Mouse (Mus musculus) adrenal gland, adult 8-10 months (tissue): Measurements from ENCODE around the gene Tcf3. TPM values are rescaled to one million over a fixed set of nuclear protein-coding genes. Genes with fewer than 3 reads are reported as not detected.

Source experiments
- DNase-seq: peaks from one replicate; pipeline ENCODE4 v3.0.0; 2022
- total RNA-seq, 4 experiments: library from RNA; stranded (reverse); gene quantifications; 2 replicates each; pipeline ENCODE4 v1.2.4; 2022

Tcf3 gene
- total RNA-seq, result 10 to 100 TPM; 56.7 to 75.7 (median 66.8) TPM

DNA sequence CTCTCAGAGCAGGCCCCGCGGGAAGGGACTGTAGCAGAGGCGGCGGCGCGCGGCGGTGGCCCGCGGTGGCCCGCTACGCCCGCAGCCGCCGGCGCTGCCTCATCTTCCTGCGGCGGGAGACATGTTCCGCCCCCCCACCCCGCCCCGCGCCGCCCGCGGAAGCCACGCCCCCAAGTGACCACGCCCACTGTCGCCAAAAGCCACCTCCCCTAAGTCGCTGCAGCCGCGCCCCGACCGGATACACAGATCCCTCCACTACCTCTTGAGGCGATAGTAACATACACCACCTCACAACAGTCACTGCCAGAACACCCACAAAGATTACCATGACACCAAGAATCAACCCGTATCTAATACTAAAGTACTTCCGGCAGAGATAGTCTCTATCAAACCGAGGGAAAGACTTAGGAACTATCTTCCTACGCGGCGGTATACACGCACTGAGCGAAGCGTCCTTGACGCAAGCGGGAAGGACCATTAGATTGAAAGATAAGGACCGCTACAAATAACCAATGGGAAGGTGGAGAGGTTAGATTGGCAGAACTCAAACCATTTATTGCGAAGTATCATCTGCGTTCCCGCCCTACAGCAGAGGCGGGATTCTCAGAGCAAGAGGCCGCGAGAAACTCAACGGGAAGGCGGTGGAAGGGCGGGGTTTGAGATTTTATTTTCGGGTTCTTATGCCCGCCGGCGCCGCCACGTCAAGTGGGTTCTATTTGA, at the start of gene Tcf3:
Gene Tcf3, minus strand, starts transcription at position 135 of the 720 bp plus-strand sequence.
- DNase-seq, result peak; percentile 96

DNA sequence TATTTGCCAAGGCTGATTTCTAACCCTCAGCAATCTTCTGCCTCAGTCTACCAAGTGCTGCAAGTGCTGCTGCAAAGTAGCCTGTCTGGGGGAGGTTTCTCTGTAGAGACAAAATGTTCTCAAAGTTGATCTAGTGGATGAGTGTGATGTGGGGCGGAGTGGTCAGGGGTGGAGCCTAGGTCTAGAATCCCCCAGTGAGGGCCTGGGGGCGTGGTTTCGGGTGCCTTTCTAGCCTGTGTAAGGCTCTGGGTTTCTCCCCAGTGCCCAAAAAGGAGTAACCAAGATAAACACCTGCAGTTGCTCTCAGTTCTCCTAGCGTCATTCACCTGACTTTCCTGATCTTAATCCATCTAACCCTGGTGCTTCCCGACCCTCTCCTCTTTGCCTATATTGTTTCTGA, 47.6 kb upstream of the Tcf3 start:
- no peak for DNase-seq

DNA sequence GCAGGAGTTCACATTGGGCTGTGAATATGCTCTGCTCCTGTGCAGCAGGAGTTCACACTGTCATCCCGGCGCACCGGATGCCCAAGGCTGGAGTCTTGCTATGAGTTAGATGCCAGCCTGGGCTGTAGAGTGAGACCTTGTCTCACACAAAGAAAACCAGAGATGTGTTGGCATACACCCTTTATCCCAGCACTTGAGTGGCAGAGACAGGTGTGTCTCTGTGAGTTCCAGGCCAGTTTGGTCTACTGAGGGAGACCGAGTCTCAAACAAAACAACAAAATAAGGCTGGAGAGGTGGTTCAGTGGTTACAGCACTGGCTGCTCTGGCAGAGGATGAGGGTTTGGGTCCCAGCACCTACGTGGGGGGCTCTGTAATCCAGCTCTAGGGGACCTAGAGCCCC, 45.1 kb upstream of the Tcf3 start:
- DNase-seq, result no peak

DNA sequence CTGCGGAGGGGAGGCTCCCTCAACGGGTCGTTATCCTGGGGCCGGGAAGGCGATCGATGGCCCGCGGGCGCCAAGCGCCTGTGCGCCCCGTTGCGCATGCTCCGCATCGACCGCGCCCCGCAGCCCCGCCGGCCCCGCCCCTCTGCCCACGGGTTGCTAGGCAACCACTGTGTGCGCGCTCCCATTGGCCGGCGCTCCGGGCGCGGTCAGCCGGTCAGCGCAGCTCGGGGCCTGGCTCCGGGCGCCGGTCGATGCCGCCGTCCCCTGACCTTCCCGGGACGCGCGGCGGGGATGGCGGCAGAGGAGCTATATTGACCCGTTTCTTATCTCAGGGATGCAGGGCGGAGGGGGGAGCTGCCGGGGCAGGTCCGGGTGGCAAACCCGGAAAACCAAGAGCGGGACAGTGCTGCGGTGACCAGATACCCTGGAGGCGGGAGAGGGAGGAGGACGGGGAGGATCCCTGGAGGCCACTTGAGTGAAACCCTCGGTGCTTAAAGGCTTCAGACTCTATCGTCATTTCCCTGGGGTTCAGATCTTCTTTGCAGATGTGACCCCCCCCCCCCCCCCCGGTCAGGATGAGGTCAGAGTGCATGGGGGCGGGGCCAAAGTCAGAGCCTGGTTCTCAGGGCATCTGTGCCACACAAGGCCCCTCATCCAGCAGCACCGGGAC, 42.0 kb upstream of the Tcf3 start:
- peak; percentile 72 for DNase-seq

DNA sequence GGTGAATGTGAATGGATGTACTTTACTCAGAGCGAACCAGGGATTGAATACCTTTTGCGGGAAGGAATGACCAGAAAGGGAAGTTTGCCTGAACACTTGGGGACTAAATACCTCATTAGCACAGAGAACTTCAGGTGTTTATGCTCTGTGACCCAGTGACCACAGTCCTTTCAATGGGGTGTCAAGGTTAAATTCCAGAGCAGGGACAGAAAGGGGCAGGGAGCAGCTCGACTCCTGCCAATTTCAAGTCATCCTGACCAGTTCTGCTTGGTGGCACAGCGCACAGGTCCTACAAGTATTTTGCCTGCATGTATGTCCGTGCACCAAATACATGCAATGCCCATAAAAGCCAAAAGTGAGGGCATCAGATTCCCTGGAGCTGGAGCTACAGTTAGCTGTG, 31.6 kb upstream of the Tcf3 start:
- DNase-seq, result no peak

DNA sequence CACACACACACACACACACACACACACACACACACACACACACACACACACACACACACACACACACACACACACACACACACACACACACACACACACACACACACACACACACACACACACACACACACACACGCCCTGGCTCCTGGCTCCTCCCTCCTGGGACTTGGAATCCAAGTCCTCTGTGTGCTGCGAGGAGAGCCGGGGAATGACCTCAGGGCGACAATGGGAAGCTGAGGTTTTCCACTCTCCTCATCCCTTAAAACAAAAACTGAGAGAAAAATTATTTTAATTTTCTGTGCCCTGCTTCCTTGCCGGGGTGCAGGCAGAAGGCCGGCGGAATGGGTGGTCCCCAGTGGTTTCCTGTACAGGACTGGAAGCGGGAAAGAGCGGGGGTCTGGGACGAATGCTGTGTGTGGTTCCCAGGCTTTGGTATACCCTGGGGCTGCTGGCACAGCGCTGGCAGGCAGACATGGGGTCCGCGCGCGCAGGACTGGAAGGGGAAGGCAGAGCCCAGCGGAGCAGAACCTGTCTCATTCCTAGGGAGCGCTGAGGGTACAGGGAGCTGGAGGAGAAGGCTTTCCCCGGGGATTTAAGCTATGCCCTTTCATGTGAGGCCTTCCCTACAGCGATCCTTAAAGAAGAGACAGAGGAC, 31.1 kb upstream of the Tcf3 start:
- DNase-seq, result no peak

DNA sequence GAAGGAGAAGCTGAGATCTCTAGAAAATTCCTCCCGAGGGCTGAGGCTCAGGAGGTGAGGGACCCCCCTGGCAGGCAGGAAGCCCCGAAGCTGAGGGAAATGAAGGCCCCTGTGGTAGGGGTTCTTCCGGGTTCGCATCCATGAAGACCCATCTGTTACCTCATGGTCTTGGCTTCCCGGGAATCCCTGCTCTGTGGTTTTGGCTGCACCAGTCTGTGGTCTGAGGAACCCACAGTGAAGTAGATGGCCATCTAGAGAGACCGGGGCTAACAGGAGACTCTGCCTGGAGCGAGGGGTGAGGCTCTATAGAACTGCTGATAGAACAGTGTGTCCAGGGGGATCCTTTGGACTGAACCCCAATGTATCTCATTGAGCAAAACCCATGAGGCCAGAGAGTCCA, 27.9 kb upstream of the Tcf3 start:
- DNase-seq, result no peak

DNA sequence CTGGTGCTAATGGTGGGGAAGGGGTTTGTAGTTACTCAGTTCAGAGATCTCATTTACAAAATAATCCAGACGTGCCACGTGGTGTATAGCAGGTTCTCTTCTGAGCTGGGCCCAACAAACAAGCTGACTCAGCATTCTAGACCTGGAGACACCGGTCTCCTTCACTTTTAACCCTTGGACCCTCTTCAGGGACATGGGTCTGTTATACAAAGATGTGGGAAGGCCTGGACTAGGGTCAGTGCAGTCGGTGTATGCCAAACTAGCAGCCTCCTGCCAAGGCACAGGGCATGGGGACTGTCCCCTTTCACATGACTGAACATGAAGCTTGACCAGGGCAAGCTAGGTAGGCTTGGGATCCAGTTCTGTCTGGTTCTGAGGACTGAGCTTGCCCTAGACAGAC, 26.9 kb upstream of the Tcf3 start:
- DNase-seq, result no peak

DNA sequence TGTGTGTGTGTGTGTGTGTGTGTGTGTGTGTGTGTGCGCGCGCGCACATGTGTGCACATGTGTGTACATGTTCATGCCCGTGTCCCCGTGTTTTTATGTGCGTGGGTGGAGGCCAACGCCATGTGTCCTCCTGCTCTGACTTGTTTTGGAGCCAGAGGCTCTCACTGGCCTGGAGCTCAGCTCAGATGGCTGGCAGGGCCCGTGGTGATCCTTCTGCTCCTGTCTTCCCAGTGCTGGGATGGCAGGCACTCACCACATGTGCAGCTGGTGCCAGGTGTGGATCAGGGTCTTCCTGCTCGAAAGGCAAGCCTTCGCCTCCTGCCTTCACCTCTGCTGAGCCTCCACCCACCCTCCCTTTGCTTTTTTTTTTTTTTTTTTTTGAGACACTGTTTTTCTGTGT, 26.2 kb upstream of the Tcf3 start:
- DNase-seq, result no peak

DNA sequence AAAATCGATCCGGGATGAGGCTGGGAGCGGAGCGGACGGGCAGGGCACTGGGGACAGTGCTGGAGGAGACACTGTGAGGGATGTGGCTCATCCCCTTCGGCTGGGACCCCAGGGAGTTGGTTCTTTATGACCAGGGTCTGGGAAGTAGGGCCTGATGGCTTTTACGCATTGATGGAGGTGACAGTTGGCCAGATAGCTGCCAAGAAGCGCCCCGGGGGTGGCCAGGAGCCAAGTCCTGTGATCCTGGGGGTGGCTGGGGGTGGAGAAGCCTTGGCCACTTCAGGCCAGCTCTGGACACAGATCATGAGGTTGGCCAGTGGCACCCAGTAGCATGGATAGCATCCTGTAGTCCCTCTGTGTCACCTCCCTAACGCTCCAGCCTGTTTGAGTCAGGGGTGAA, 25.8 kb upstream of the Tcf3 start:
- DNase-seq, result no peak

DNA sequence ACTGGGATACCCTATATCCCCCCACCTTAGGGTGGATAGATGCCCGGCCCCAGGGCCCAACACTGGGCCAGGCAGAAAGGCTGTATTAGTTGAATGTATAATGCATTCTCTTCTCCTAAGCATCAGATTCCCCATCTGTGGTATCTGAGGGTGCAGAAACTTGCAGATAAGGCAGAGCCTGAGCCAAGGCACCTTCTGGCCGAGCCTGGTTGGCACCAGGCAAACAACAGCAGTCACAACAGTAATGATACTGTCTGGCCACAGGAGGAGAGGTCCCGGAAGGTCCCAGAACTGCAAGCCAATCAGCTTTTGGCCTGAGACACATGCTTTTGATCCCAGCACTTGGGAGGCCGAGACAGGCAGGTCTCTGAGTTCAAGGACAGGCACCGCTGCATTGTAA, 22.2 kb upstream of the Tcf3 start:
- DNase-seq, result no peak

DNA sequence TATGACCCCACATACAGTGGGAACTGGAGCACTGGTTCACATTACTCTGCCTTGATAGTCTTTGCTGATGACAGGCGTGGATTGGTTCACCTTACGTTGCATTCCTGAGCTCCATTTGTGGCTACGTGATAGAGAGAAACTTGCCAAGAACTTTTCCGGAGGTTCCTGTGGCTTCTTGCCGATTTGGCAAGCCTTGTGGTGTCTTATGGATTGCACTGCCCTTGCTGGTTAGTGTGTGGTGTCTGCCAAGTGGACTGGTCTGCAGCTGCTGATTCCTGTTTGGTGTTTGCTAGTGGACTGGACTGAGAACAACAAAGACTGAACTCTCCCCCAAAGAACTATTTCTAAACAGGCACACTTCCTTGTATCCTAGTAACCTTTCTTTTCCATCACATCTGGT, 21.3 kb upstream of the Tcf3 start:
- no peak for DNase-seq

DNA sequence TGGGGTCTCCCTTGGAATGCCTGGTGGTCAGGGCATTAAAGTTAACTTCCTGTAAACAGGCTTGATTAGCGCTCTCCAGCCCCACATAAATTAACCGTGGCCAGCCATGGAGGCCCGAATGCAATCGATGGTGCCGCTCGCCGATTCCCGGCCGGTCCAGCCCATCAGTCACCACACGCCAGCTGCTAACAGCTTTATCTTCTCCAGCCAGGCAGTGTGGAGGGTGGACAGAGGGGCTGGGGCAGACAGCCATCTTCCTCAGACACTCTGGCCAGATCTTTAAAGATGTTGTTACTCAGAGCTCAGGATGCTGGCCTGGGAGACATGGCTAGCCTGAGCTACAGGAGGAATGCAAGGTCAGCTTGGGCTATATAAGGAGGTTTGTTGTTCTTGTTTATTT, 20.2 kb upstream of the Tcf3 start:
- DNase-seq, result no peak

DNA sequence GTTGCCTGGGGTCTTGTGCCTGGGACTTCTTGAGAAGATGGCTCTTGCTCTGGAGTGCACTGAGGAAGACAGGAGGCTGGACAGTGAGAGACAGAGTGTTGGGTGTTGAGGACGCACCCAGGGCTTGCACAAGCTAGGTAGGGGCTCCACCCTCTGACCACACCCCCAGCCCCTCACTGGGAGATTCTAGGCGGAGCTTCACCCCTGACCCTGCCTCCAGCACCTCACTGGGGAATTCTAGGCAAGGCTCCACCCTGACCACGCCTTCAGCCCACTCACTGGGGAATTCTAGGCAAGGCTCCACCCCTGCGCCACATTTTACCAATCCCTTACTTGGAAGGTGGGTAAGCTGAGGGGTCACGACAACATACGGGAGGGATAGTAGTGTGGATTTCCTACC, 17.2 kb upstream of the Tcf3 start:
- DNase-seq, result no peak

DNA sequence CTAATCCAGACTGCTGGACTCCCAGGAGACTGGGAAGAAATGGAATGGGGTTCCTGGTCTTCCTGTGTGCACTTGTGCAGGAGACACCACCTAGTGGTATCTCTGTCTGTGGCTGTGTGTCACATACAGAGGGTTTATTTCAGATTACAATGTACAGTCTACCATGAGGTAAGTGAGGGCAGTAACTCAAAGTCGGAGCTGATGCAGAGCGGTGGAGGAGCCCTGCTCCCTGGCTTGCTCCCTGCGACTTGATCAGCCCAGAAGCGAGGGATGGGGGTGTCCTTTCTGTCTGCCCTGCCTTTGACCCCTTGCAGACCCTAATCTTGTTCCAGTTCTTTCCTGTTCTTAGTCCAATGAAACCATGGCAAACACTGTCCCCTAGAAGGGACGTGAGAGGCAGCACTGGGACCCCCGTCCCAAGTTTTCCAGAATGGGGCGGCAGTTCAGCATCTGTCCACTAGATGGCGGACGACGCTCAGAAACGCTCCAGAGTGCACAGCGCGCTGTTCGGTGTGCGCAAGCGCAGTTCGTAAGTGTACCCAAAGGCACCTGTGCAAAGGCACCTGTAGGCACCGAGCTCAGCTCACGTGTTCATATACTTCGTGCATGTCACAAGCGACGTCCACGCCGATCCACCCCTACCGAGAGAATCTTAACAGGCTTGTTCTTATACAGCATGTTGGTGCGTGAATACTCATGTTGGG, 12.6 kb upstream of the Tcf3 start:
- peak; percentile 55 for DNase-seq

DNA sequence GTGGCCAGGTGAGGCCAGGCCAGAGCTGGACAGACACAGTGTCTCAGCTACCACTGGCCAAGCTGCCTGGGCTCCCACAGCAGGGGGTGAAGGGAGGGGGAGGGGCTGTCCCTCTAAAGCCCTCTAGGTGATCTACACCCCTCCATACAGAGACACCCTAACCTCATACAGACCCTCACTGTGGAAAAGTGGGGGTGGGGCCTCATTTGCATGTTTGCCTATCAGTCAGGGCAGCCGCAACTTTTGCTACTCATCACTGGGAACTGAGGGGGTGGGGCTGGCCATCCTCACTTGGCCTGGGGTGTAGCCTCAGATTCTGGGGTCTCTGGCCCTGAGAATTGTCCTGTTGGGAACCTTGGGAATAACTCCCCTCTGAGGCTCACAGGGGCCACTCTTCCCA, 11.6 kb upstream of the Tcf3 start:
- DNase-seq, result no peak

DNA sequence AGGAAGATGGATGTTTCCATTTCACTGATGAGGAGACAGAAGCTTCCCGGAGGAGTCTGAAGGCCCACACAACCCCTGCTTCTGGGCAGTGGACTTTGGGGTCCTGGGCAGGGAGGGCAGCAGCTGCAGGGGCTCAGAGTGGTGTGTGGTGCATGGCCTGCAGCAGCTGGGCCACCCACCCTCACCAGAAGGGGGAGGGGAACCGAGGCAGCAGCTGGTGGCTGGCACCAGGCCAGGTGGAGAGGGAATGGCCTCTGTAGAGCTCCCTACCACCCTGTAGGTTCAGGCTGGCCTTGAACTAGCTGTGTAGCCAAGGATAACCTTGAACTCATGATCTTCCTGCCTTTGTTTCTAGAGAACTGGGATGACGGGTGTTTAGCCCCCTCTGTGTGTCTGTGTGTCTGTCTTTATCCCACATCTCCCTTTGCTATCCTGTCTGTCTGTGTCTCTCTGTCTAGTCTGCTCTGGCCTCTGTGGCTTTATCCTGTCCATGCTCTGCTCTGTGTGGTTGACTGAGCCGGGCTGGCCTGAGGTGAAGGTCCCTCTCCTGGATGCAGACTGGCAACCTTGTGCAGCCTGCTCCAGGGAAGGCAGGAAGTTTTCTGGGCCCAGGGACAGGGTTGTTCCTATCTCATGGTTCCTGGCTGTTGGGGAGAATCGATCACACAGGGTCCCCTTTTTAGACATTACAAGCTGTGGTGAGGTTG, 11.0 kb upstream of the Tcf3 start:
- DNase-seq, result peak; percentile 58

DNA sequence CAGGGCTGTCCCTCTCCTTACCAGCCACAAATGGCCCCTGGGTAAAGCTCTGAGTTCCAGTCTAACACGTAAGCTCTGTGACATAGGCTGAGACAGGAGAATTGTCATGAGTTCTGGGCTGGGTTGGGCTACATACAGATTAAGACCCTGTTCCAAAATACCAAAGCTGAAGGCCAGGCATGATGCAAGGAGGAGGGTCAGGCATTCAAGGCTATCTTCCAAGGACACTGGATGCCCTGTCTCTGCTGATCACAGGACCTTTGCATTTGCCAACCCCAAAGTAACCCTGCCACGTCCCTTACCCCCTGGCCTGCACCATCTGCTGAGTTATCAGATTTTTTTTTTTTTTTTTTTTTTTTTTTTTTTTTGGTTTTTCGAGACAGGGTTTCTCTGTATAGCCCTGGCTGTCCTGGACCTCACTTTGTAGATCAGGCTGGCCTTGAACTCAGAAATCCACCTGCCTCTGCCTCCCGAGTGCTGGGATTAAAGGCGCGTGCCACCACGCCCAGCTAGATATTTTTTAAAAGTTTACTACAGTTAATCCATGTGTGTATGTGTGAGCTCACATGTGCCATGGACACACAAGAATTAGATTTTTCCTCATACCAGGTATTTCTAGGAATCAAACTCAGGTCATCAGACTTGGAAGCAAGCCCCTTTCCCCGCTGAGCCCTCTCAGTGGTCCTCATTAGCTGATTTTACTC, 10.3 kb upstream of the Tcf3 start:
- no peak for DNase-seq

DNA sequence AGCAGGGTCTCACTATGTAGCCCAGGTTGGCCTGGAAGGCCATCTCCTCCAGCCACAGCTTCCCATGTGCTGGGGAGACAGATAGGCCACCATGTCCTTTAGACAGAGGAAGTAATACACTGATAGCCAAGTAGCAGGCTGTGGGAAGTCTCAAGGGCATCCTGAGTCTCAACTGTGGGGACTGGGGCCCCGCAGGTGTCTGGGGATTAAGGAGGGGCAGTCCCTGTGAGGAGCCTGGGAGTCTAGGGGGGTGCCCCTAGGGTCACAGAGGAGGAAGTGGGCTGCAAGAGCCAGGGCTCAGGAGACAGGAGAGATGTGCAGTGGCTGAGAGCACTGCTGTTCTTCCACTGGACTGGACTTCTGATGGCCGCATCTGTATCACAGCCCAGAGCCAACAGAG, 9.5 kb upstream of the Tcf3 start:
- DNase-seq, result no peak

DNA sequence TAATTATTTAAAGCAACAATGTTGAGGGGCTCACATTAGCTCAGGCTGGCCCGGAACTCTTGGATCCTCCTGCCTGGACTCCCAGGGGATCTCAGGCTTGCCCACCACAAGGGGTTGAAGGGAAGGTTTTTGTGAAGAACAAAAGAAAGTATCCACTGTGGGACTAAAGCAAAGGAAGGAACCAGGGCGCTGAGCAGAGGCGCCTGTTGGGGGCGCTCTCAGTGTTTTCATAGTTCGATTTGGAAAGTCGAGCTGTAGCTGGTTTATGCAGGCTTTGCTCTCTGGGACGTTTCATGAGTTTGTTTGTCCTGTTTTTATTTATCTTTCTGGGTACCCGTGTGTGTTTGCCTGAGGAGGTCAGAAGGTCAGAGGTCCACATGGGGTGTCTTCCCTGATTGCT, 8.2 kb upstream of the Tcf3 start:
- DNase-seq, result no peak

DNA sequence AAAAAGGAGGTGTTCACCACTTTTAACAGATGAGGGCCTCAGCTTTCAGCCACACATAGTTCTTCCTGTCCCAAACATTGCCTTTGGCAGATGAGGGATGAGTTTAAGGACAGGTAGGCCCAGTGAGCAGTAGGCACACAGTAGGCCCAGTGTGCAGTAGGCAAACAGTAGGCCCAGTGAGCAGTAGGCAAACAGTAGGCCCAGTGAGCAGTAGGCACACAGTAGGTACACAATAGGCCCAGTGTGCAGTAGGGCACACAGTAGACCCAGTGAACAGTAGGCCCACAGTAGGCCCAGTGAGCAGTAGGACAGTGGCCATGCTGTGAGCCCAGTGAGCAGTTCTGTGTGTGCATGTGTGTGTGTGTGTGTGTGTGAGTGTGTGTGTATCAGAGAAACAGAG, 6.6 kb upstream of the Tcf3 start:
- DNase-seq, result no peak

DNA sequence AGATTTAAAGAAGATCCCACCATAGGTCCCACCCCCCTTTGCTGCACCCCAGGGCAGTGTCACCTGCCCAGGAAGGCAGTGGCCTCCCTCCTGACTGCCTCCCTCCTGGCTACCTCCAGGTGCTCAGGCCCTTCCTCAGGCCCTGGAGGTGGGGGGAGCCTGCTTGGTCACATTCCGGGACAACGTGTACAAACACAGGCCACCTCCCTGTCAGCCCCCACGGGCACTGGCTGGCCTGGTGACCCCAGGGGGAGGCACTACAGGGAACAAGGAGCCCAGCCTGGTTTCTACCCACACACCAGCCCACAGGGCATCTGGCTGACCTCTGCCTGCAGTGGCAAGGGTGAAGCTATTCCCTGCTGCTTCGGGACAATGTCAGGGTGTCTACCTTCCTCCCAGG, 4.5 kb upstream of the Tcf3 start:
- DNase-seq, result no peak
